Mouse (Mus musculus): ENCODE results near the gene Tdpoz2. TPM values are rescaled to one million over a fixed set of nuclear protein-coding genes. Genes with fewer than 3 reads are reported as not detected.

Gene Tdpoz2
- polyA plus RNA-seq, 2 experiments = not detected

GRCm38 (mm10) chr3:93601903-93602302 is 50.6 kb downstream of the Tdpoz2 start:
- DNase-seq (ENCODE audit: low spot score) (no peak), ATAC-seq (ENCODE audit: low FRiP score, low read depth) (no peak)
- no peaks in the 10 kb centered on the region for H3K27me3 ChIP-seq (ENCODE audit: control insufficient read depth, insufficient read depth, low read length)
- H3K4me2 ChIP-seq (replicated peaks; ENCODE audit: low read depth, low read length, severe bottlenecking) = no peak overlapping the region
- WGBS = 88% methylated on average over 1 of the region's 1 CpGs
- TF ChIP-seq POLR2A (IDR thresholded peaks at IDR 0.05; ENCODE audit: borderline replicate concordance, extremely low read depth, insufficient read depth, insufficient read length) = no peak
- no peak overlapping the region for H3K4me3 ChIP-seq (replicated peaks; ENCODE audit: low read length)
- no peaks in the 10 kb centered on the region for H3K9me3 ChIP-seq (ENCODE audit: control insufficient read depth, low read length)
- H3K27ac ChIP-seq (replicated peaks; ENCODE audit: low read depth, low read length) = no peak overlapping the region
- no peak overlapping the region for H3K9ac ChIP-seq (ENCODE audit: low read depth, low read length, severe bottlenecking)
- no peaks in the 10 kb centered on the region for H3K4me1 ChIP-seq (ENCODE audit: control insufficient read depth, insufficient read depth, low read length)
- no peaks in the 10 kb centered on the region for H3K36me3 ChIP-seq (ENCODE audit: control insufficient read depth, insufficient read depth, low read length)

Other genes starting within 250 kb of the Tdpoz2 start
- gene Tchh, start 210.4 kb downstream of the Tdpoz2 start, polyA plus RNA-seq (2012; rRNA removed) = 0.54 and 1.3 TPM in 2 replicates
- gene Tchh, start 210.4 kb downstream of the Tdpoz2 start, polyA plus RNA-seq (2014; fragmentation: Nextera tagmentation; extraction: Ambion mirVana) = 2.5 and 2.6 TPM in 2 replicates
- not detected in 2 replicates for gene Tchhl1, start 183.9 kb downstream of the Tdpoz2 start, polyA plus RNA-seq (2012; rRNA removed)
- not detected in 2 replicates for gene Tchhl1, start 183.9 kb downstream of the Tdpoz2 start, polyA plus RNA-seq (2014; fragmentation: Nextera tagmentation; extraction: Ambion mirVana)
- 477 and 638 TPM in 2 replicates for gene S100a11, start 132.2 kb downstream of the Tdpoz2 start, polyA plus RNA-seq (2012; rRNA removed)
- 1,786 and 1,916 TPM in 2 replicates for gene S100a11, start 132.2 kb downstream of the Tdpoz2 start, polyA plus RNA-seq (2014; fragmentation: Nextera tagmentation; extraction: Ambion mirVana)
- 208 and 328 TPM in 2 replicates for gene S100a10, start 97.6 kb downstream of the Tdpoz2 start, polyA plus RNA-seq (2012; rRNA removed)
- gene S100a10, start 97.6 kb downstream of the Tdpoz2 start, polyA plus RNA-seq (2014; fragmentation: Nextera tagmentation; extraction: Ambion mirVana) = 625 and 691 TPM in 2 replicates
- gene Tdpoz1, start 23.6 kb upstream of the Tdpoz2 start, polyA plus RNA-seq (2012; rRNA removed) = not detected in 2 replicates
- not detected in 2 replicates for gene Tdpoz1, start 23.6 kb upstream of the Tdpoz2 start, polyA plus RNA-seq (2014; fragmentation: Nextera tagmentation; extraction: Ambion mirVana)
- not detected in 2 replicates for gene Gm37596, start 40.4 kb upstream of the Tdpoz2 start, polyA plus RNA-seq (2012; rRNA removed)
- gene Gm37596, start 40.4 kb upstream of the Tdpoz2 start, polyA plus RNA-seq (2014; fragmentation: Nextera tagmentation; extraction: Ambion mirVana) = not detected in 2 replicates
- gene Gm5773, start 120.3 kb upstream of the Tdpoz2 start, polyA plus RNA-seq (2012; rRNA removed) = not detected in 2 replicates
- not detected in 2 replicates for gene Gm5773, start 120.3 kb upstream of the Tdpoz2 start, polyA plus RNA-seq (2014; fragmentation: Nextera tagmentation; extraction: Ambion mirVana)
- gene Tdpoz4, start 143.7 kb upstream of the Tdpoz2 start, polyA plus RNA-seq (2012; rRNA removed) = not detected in 2 replicates
- gene Tdpoz4, start 143.7 kb upstream of the Tdpoz2 start, polyA plus RNA-seq (2014; fragmentation: Nextera tagmentation; extraction: Ambion mirVana) = not detected in 2 replicates
- not detected in 2 replicates for gene Tdpoz3, start 173.3 kb upstream of the Tdpoz2 start, polyA plus RNA-seq (2012; rRNA removed)
- not detected in 2 replicates for gene Tdpoz3, start 173.3 kb upstream of the Tdpoz2 start, polyA plus RNA-seq (2014; fragmentation: Nextera tagmentation; extraction: Ambion mirVana)

Data from limb, embryonic 14.5 days (tissue).